Mouse (Mus musculus): ENCODE measurements around the gene Pdzd7.

DNA sequence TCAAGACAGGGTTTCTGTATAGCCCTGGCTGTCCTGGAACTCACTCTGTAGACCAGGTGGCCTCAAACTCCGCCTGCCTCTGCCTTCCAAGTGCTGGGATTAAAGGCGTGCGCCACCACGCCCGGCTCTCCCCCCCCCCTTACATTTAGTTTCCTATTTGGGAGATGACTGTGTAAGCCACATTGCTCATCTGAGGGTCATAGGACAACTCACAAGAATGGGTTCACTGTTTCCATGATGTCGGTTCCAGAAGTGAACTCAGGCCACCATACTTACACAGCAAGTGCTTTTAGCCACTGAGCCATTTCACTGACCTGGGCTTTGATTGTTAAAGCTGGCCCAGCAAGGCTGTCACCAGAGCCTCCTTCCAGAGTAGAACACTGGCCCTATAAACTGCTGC lies 68.4 kb downstream of the Pdzd7 start:
- no peak for TF ChIP-seq POLR2A (IDR thresholded peaks at IDR 0.05; ENCODE audit: extremely low read depth, insufficient read depth, low read length)
- TF ChIP-seq CTCF (IDR thresholded peaks at IDR 0.05; ENCODE audit: low read depth, low read length) = no peak
